In the genomic region with DNA sequence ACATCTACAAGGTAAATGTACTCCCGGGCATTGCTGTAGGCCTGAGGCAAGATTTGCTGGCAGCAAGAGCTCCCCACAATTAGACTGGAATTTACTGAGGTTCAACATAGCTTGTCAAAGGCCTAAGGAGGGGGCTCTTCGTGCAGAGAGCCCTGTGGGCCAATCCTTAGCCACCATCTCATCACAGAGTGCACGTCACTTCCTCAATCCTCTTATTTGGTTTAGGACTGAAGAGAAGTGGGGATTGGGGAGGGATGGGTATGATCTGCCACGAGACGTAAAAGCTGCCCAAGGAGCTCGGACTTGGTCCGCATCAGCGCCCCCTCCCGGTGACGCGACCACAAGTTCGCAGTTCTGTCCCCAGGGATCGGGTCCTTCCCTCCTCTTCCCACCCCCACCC, we compare ENCODE assay signal across 8 mouse cellular contexts. TPM values are rescaled to one million over a fixed set of nuclear protein-coding genes. Genes with fewer than 3 reads are reported as not detected.
DNase-seq lines count a peak whose midpoint lies in the region; ATAC-seq lines count a peak whose summit lies in the region.

No protein-coding gene starts in this region.

- H3K4me2 ChIP-seq in limb, embryonic 11.5 days (ENCODE audit: low read depth, severe bottlenecking), result peak overlapping the region; percentile 75
- H3K4me2 ChIP-seq in midbrain, embryonic 13.5 days (replicated peaks), result peak overlapping the region; percentile 79

- DNase-seq in 3T3-L1 (ENCODE audit: low read depth, low spot score), result peak; percentile 97
- peak; percentile 90 for DNase-seq in adrenal gland, postnatal 14 days
- peak; percentile 90 for DNase-seq in embryonic facial prominence, embryonic 10.5 days (ENCODE audit: low spot score)
- DNase-seq in kidney, adult 11 months, result peak; percentile 83
- DNase-seq in limb, embryonic 11.5 days (ENCODE audit: low spot score), result peak; percentile 88
- DNase-seq in spleen, adult 18-20 months, result peak; percentile 65 to 79

- H3K4me1 ChIP-seq in embryonic facial prominence, embryonic 10.5 days, result peaks cover 40% of the 10 kb centered on the region
- H3K4me1 ChIP-seq in limb, embryonic 11.5 days (ENCODE audit: control insufficient read depth, insufficient read depth, low read length), result no peaks in the 10 kb centered on the region
- H3K4me1 ChIP-seq in midbrain, embryonic 13.5 days (replicated peaks), result peaks cover 26% of the 10 kb centered on the region

- peaks cover 4% of the 10 kb centered on the region; the same call in 1 of the 2 replicates for H3K9me3 ChIP-seq in embryonic facial prominence, embryonic 10.5 days
- no peaks in the 10 kb centered on the region for H3K9me3 ChIP-seq in limb, embryonic 11.5 days (ENCODE audit: control insufficient read depth, low read length)
- no peaks in the 10 kb centered on the region for H3K9me3 ChIP-seq in midbrain, embryonic 13.5 days

- under 1% methylated on average over 13 of the region's 13 CpGs for WGBS in embryonic facial prominence, embryonic 10.5 days
- WGBS in limb, embryonic 11.5 days, result under 1% methylated on average over 13 of the region's 13 CpGs
- WGBS in midbrain, embryonic 13.5 days, result under 1% methylated on average over 13 of the region's 13 CpGs

- H3K36me3 ChIP-seq in embryonic facial prominence, embryonic 10.5 days (replicated peaks), result no peaks in the 10 kb centered on the region
- H3K36me3 ChIP-seq in limb, embryonic 11.5 days (ENCODE audit: control insufficient read depth, insufficient read depth, low read length), result no peaks in the 10 kb centered on the region
- no peaks in the 10 kb centered on the region for H3K36me3 ChIP-seq in midbrain, embryonic 13.5 days

- H3K9ac ChIP-seq in limb, embryonic 11.5 days (ENCODE audit: low read length), result peak overlapping the region; percentile 74
- H3K9ac ChIP-seq in midbrain, embryonic 13.5 days (replicated peaks), result peak overlapping the region; percentile 71

- peak overlapping the region; percentile 95 for H3K27ac ChIP-seq in embryonic facial prominence, embryonic 10.5 days (replicated peaks)
- peak overlapping the region; percentile 75; the same call in 1 of the 2 replicates for H3K27ac ChIP-seq in limb, embryonic 11.5 days (replicated peaks; ENCODE audit: low read depth, low read length)
- H3K27ac ChIP-seq in midbrain, embryonic 13.5 days, result peak overlapping the region; percentile 86

- peaks cover 35% of the 10 kb centered on the region for H3K27me3 ChIP-seq in embryonic facial prominence, embryonic 10.5 days (replicated peaks; ENCODE audit: low read depth, poor library complexity, severe bottlenecking)
- H3K27me3 ChIP-seq in limb, embryonic 11.5 days (ENCODE audit: control insufficient read depth, insufficient read depth, low read length), result no peaks in the 10 kb centered on the region
- H3K27me3 ChIP-seq in midbrain, embryonic 13.5 days, result peaks cover 16% of the 10 kb centered on the region

- peak; percentile 87 for ATAC-seq in granulocyte monocyte progenitor cell, adult 5-6 weeks (replicated peaks; ENCODE audit: poor library complexity, severe bottlenecking)
- peak; percentile 83 for ATAC-seq in limb, embryonic 11.5 days (ENCODE audit: insufficient number of reproducible peaks, low FRiP score, low TSS enrichment, low read depth)
- ATAC-seq in midbrain, embryonic 13.5 days, result peak; percentile 90

- H3K4me3 ChIP-seq in embryonic facial prominence, embryonic 10.5 days, result peak overlapping the region; percentile 85
- H3K4me3 ChIP-seq in limb, embryonic 11.5 days (ENCODE audit: low read depth, low read length), result peak overlapping the region; percentile 59
- peak overlapping the region; percentile 69 for H3K4me3 ChIP-seq in midbrain, embryonic 13.5 days (replicated peaks)

RNA-seq across cellular contexts. Expression of gene Oat, which starts 0.6 kb away (rescaled TPM):
- 88.1 and 96.2 TPM in 2 replicates for total RNA-seq in adrenal gland, postnatal 14 days (2021)
- 121 and 127 TPM in 2 replicates for polyA plus RNA-seq in embryonic facial prominence, embryonic 10.5 days (2016; fragmentation: Nextera tagmentation; extraction: Ambion mirVana)
- 85.2 and 105 TPM in 2 replicates for total RNA-seq in granulocyte monocyte progenitor cell, adult 5-6 weeks (2014; fragmentation: Nextera tagmentation)
- 97.3 and 99.4 TPM in 2 replicates for total RNA-seq in granulocyte monocyte progenitor cell, adult 5-6 weeks (2017)
- polyA plus RNA-seq in limb, embryonic 11.5 days (2014; fragmentation: Nextera tagmentation; extraction: Ambion mirVana), result 136 and 139 TPM in 2 replicates
- polyA plus RNA-seq in midbrain, embryonic 13.5 days (2015; fragmentation: Nextera tagmentation; extraction: Ambion mirVana), result 73.0 and 77.5 TPM in 2 replicates

RNA-seq across cellular contexts. Expression of gene Nkx1-2, which starts 23.8 kb away (rescaled TPM):
- total RNA-seq in adrenal gland, postnatal 14 days (2021), result not detected in 2 replicates
- 0.15 and 0.19 TPM in 2 replicates for polyA plus RNA-seq in embryonic facial prominence, embryonic 10.5 days (2016; fragmentation: Nextera tagmentation; extraction: Ambion mirVana)
- total RNA-seq in granulocyte monocyte progenitor cell, adult 5-6 weeks (2014; fragmentation: Nextera tagmentation), result not detected in 2 replicates
- not detected in 2 replicates for total RNA-seq in granulocyte monocyte progenitor cell, adult 5-6 weeks (2017)
- 0.04 and 0.09 TPM in 2 replicates for polyA plus RNA-seq in limb, embryonic 11.5 days (2014; fragmentation: Nextera tagmentation; extraction: Ambion mirVana)
- polyA plus RNA-seq in midbrain, embryonic 13.5 days (2015; fragmentation: Nextera tagmentation; extraction: Ambion mirVana), result 0.82 and 0.97 TPM in 2 replicates

RNA-seq across cellular contexts. Expression of gene Lhpp, which starts 34.8 kb away (rescaled TPM):
- 18.1 and 18.6 TPM in 2 replicates for total RNA-seq in adrenal gland, postnatal 14 days (2021)
- polyA plus RNA-seq in embryonic facial prominence, embryonic 10.5 days (2016; fragmentation: Nextera tagmentation; extraction: Ambion mirVana), result 15.5 TPM in 2 replicates
- total RNA-seq in granulocyte monocyte progenitor cell, adult 5-6 weeks (2014; fragmentation: Nextera tagmentation), result 11.5 and 13.8 TPM in 2 replicates
- 7.3 and 9.3 TPM in 2 replicates for total RNA-seq in granulocyte monocyte progenitor cell, adult 5-6 weeks (2017)
- 20.6 and 22.4 TPM in 2 replicates for polyA plus RNA-seq in limb, embryonic 11.5 days (2014; fragmentation: Nextera tagmentation; extraction: Ambion mirVana)
- 21.0 and 21.2 TPM in 2 replicates for polyA plus RNA-seq in midbrain, embryonic 13.5 days (2015; fragmentation: Nextera tagmentation; extraction: Ambion mirVana)

Comparison
In these comparisons a context has a peak if more than half of its experiments do, and no peak if none do; other contexts are left out.
1. Peak in every context shown above with its lines: DNase-seq, ATAC-seq, H3K4me3 ChIP-seq and H3K27ac ChIP-seq.